In the genomic region with DNA sequence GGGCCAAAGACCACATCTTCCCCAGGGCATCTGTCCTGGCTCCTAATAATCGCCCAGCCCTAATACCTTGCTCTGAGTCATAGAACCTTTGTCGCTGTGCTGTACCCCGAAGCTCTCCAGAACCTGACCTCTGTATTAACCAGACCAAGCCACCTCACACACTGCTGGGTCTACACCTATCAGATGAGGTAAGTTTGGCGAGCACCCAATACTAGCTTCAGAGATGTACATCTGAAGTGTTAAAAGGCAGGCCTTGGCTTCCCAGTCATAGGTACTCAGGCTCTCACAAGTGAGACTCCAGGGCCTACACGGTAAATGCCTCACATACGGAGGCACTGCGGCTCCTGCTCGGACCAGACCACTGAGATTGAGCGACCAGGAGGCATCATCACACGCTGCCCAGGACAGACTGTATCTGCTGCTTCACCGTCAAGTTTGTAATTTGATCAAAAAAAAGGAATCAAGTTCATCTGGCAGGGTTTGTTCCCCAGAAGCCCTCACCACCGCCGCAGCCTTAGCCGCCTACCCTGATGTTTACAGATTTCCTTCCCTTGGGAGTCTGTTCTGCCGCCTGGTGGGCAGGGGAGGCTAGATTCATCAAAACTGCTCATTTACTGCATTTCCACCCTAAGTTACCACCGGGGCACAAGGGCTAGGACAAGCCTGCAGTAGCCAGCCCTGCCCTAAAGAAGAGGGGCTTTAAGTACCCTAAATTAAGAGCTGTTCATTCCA, we compare ENCODE assay signal across 8 mouse cellular contexts. TPM values are rescaled to one million over a fixed set of nuclear protein-coding genes. Genes with fewer than 3 reads are reported as not detected.
A peak's percentile ranks its signal among the peaks of the same experiment; 100 is the strongest.
DNase-seq lines count a peak whose midpoint lies in the region; ATAC-seq and TF ChIP-seq lines count a peak whose summit lies in the region.

No protein-coding gene starts in this region.

- peaks cover 58% of the 10 kb centered on the region for H3K36me3 ChIP-seq in megakaryocyte, embryonic 14.5 days (replicated peaks; ENCODE audit: low read length)
- peaks cover 31% of the 10 kb centered on the region; the same call in 1 of the 2 replicates for H3K36me3 ChIP-seq in intestine, postnatal 0 days (ENCODE audit: control insufficient read depth, insufficient read depth)
- no peaks in the 10 kb centered on the region for H3K36me3 ChIP-seq in splenic B cell, adult 2 months (ENCODE audit: control insufficient read depth, insufficient read depth, low read length, poor library complexity, severe bottlenecking)
- H3K36me3 ChIP-seq in forebrain, embryonic 14.5 days (ENCODE audit: control insufficient read depth, insufficient read depth, low read length): peaks cover 40% of the 10 kb centered on the region

- H3K9me3 ChIP-seq in megakaryocyte, embryonic 14.5 days: no peaks in the 10 kb centered on the region
- no peaks in the 10 kb centered on the region for H3K9me3 ChIP-seq in intestine, postnatal 0 days (ENCODE audit: control insufficient read depth)
- no peaks in the 10 kb centered on the region for H3K9me3 ChIP-seq in forebrain, embryonic 14.5 days (replicated peaks; ENCODE audit: control insufficient read depth, low read length)

- peak overlapping the region; percentile 28 for H3K4me3 ChIP-seq in megakaryocyte, embryonic 14.5 days (replicated peaks)
- no peak overlapping the region for H3K4me3 ChIP-seq in intestine, postnatal 0 days (ENCODE audit: low read depth, low read length)
- no peak overlapping the region for H3K4me3 ChIP-seq in forebrain, embryonic 14.5 days (ENCODE audit: low read depth, low read length)

- H3K27me3 ChIP-seq in megakaryocyte, embryonic 14.5 days (replicated peaks): no peaks in the 10 kb centered on the region
- H3K27me3 ChIP-seq in intestine, postnatal 0 days (replicated peaks; ENCODE audit: control insufficient read depth, insufficient read depth, low read length): no peaks in the 10 kb centered on the region
- no peaks in the 10 kb centered on the region for H3K27me3 ChIP-seq in splenic B cell, adult 2 months (ENCODE audit: control insufficient read depth, insufficient read depth, low read length, poor library complexity, severe bottlenecking)
- H3K27me3 ChIP-seq in forebrain, embryonic 14.5 days (replicated peaks; ENCODE audit: control insufficient read depth, insufficient read depth, low read length): no peaks in the 10 kb centered on the region

- no peak overlapping the region for H3K27ac ChIP-seq in intestine, postnatal 0 days (ENCODE audit: low read depth, low read length)
- no peak overlapping the region for H3K27ac ChIP-seq in forebrain, embryonic 14.5 days (ENCODE audit: low read depth, low read length)

- no peak overlapping the region for H3K9ac ChIP-seq in intestine, postnatal 0 days (ENCODE audit: low read depth, low read length)
- no peak overlapping the region for H3K9ac ChIP-seq in forebrain, embryonic 14.5 days (ENCODE audit: low read length)

- peaks cover 89% of the 10 kb centered on the region for H3K4me1 ChIP-seq in megakaryocyte, embryonic 14.5 days
- H3K4me1 ChIP-seq in intestine, postnatal 0 days (replicated peaks; ENCODE audit: control insufficient read depth, insufficient read depth, low read length): peaks cover 6% of the 10 kb centered on the region
- H3K4me1 ChIP-seq in forebrain, embryonic 14.5 days (ENCODE audit: control insufficient read depth, insufficient read depth, low read length): peaks cover 7% of the 10 kb centered on the region

- 0 out of 2 replicates have a peak, but pooled peaks have one; percentile 4 for ATAC-seq in frontal cortex, adult (ENCODE audit: low TSS enrichment)
- no peak for ATAC-seq in megakaryocyte, adult 5-6 weeks (ENCODE audit: poor library complexity, severe bottlenecking)
- ATAC-seq in intestine, postnatal 0 days: no peak
- no peak for ATAC-seq in forebrain, embryonic 14.5 days

- TF ChIP-seq CTCF in intestine, postnatal 0 days (IDR thresholded peaks at IDR 0.05; ENCODE audit: low read depth): peak; percentile 59

- no peak for DNase-seq in frontal cortex, postnatal 25 days (ENCODE audit: low spot score in 2 of 2)
- peak; percentile 20 for DNase-seq in splenic B cell, adult 2 months (ENCODE audit: low read depth, low spot score)
- no peak for DNase-seq in kidney, adult 11 months
- DNase-seq in forebrain, embryonic 14.5 days (ENCODE audit: low spot score): no peak

- 83% methylated on average over 16 of the region's 16 CpGs for WGBS in intestine, postnatal 0 days
- 86% methylated on average over 16 of the region's 16 CpGs for WGBS in forebrain, embryonic 14.5 days

- no peak overlapping the region for H3K4me2 ChIP-seq in intestine, postnatal 0 days (replicated peaks; ENCODE audit: low read depth)
- no peak overlapping the region for H3K4me2 ChIP-seq in forebrain, embryonic 14.5 days (ENCODE audit: low read length)

RNA-seq across cellular contexts. Expression of a gene that starts 2.2 kb away (rescaled TPM):
- 11.9 and 12.1 TPM in 2 replicates for polyA plus RNA-seq in megakaryocyte, embryonic 14.5 days (2012; ENCODE audit: insufficient read depth, low replicate concordance)
- total RNA-seq in megakaryocyte, adult 5-6 weeks (2015): 24.0 and 24.3 TPM in 2 replicates
- 50.1 and 61.1 TPM in 2 replicates for total RNA-seq in megakaryocyte, adult 5-6 weeks (2017)
- 27.6 and 37.7 TPM in 2 replicates for polyA plus RNA-seq in intestine, postnatal 0 days (2015; fragmentation: Nextera tagmentation; extraction: Ambion mirVana)
- 82.6 and 110 TPM in 2 replicates for polyA plus RNA-seq in forebrain, embryonic 14.5 days (2014; fragmentation: Nextera tagmentation; extraction: Ambion mirVana)

RNA-seq across cellular contexts. Expression of a gene that starts 44.8 kb away (rescaled TPM):
- polyA plus RNA-seq in megakaryocyte, embryonic 14.5 days (2012; ENCODE audit: insufficient read depth, low replicate concordance): 0.35 TPM in 1 of 2 replicates, not detected in the other
- total RNA-seq in megakaryocyte, adult 5-6 weeks (2015): 7.0 and 9.5 TPM in 2 replicates
- total RNA-seq in megakaryocyte, adult 5-6 weeks (2017): 16.8 and 17.1 TPM in 2 replicates
- polyA plus RNA-seq in intestine, postnatal 0 days (2015; fragmentation: Nextera tagmentation; extraction: Ambion mirVana): 2.7 and 3.8 TPM in 2 replicates
- 0.21 and 0.47 TPM in 2 replicates for polyA plus RNA-seq in forebrain, embryonic 14.5 days (2014; fragmentation: Nextera tagmentation; extraction: Ambion mirVana)

RNA-seq across cellular contexts. Expression of a gene that starts 57.3 kb away (rescaled TPM):
- 4.0 and 4.1 TPM in 2 replicates for polyA plus RNA-seq in megakaryocyte, embryonic 14.5 days (2012; ENCODE audit: insufficient read depth, low replicate concordance)
- total RNA-seq in megakaryocyte, adult 5-6 weeks (2015): 55.7 and 60.3 TPM in 2 replicates
- 14.0 and 19.5 TPM in 2 replicates for total RNA-seq in megakaryocyte, adult 5-6 weeks (2017)
- polyA plus RNA-seq in intestine, postnatal 0 days (2015; fragmentation: Nextera tagmentation; extraction: Ambion mirVana): 9.8 and 12.4 TPM in 2 replicates
- 12.5 and 14.2 TPM in 2 replicates for polyA plus RNA-seq in forebrain, embryonic 14.5 days (2014; fragmentation: Nextera tagmentation; extraction: Ambion mirVana)
